Mouse (Mus musculus) C3H10T1/2 (cell line): Measurements from ENCODE around the gene Nudt16l1. TPM values are rescaled to one million over a fixed set of nuclear protein-coding genes. Genes with fewer than 3 reads are reported as not detected.

ENCODE experiments used
- polyA plus RNA-seq, 2 experiments: library from polyadenylated mRNA; unstranded; fragments of >200 nt; fragmentation: generic; extraction: Trizol; gene quantifications; one replicate each; pipeline ENCODE4 v1.2.1; 2012; ENCODE audit warnings: missing spikeins in 2 of 2

Gene Nudt16l1
- 10 to 100 TPM; 61.2 to 88.2 TPM for polyA plus RNA-seq

DNA sequence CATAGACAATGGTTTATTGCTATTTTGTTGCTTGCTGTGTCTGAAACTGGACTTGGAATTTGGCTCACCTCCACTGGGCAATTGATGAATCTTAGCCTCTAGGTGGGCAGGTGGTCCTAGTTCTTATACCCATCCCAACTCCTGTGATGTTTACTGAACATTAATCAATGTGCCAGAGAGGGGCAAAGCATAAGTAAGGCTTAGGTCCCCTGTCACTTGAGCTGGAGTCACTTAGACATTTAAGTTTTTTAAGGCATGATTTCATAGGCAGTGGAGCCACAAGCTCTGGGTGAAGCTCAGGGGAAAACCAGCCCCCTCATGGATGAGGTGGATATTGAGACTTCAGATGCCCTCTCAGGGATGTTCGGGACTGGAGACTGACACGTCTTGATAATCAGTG, at the start of gene Nudt16l1:
Nudt16l1 (plus strand) TSS at position 301 of the 400 bp plus-strand sequence.

DNA sequence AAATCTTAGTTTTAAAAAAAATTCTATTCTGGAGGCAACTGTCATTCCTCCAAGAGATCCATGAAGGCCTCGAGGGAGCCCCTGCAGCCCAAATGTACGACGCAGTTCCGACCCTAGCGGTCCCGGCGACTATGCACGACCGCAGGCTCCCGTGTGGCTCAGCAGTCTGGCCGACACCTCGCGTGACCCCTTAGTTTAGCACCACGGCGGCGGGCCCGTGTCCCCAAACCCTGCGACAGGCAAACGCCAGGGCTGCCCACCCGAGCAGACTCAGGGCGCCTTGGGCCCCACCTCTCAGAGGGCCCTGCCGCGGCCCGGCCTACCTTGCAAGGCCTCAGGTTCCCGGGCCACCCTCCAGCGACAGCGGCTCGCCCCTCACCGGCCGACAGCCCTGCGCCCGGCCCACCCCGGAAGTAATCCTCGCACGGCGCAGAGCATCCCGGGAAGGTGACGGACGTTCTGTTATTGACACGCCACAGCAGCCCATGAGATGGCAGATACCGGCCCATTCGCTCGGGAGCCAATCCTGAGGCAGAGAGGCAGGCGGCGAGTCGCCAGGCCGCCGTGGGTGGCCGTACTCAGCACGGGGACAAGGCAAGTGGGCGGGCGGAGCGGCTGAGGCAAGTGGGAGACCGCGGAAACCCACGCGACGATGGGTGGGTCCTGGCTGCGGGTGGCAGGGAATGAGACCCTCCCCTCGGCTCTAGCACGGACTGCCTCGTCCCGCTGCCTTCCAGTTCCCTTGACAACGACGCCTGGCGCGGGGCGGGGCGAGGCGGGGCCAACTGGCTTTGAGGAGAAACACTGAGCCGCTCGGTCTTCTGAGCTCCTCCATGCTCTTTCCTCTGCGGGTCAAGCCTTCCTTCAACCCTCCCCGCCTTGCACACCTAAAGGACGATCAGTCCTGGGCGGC, 25.5 kb downstream of the Nudt16l1 start, which contains the start of gene Anks3:
Anks3 (minus strand) TSS at position 409 of the 913 bp plus-strand sequence.

Other genes starting within 250 kb of the Nudt16l1 start
- 10 to 100 TPM; 43.3 to 45.4 TPM for gene Nmral1, start 219.4 kb upstream of the Nudt16l1 start, polyA plus RNA-seq
- 10 to 100 TPM; 49.6 to 70.0 TPM for gene Hmox2, start 212.4 kb upstream of the Nudt16l1 start, polyA plus RNA-seq
- 10 to 100 TPM; 10.3 to 27.1 TPM for gene Cdip1, start 148.5 kb upstream of the Nudt16l1 start, polyA plus RNA-seq
- under 1 TPM in 1 of 2 experiments, not detected in 1; 0.33 TPM for gene 4930562C15Rik, start 103.3 kb upstream of the Nudt16l1 start, polyA plus RNA-seq
- 10 to 100 TPM; 44.1 to 52.2 TPM for gene Ubald1, start 58.4 kb upstream of the Nudt16l1 start, polyA plus RNA-seq
- 10 to 100 TPM; 23.3 to 82.4 TPM for gene Mgrn1, start 52.5 kb upstream of the Nudt16l1 start, polyA plus RNA-seq
- 10 to 100 TPM; 14.6 to 57.4 TPM for gene Anks3, start 25.4 kb downstream of the Nudt16l1 start, polyA plus RNA-seq
- gene Sept12, start 59.1 kb downstream of the Nudt16l1 start, polyA plus RNA-seq, result under 1 TPM; 0.02 to 0.38 TPM
- gene Smim22, start 68.5 kb downstream of the Nudt16l1 start, polyA plus RNA-seq, result not detected
- gene Rogdi, start 74.8 kb downstream of the Nudt16l1 start, polyA plus RNA-seq, result 10 to 100 TPM; 26.6 to 33.8 TPM
- gene Glyr1, start 111.1 kb downstream of the Nudt16l1 start, polyA plus RNA-seq, result 10 to 100 TPM in 1 of 2 experiments, 1 to 10 TPM in 1; 8.3 to 41.7 TPM
- 10 to 100 TPM in 1 of 2 experiments, 1 to 10 TPM in 1; 4.8 to 22.5 TPM for gene Ubn1, start 111.3 kb downstream of the Nudt16l1 start, polyA plus RNA-seq
- under 1 TPM in 1 of 2 experiments, not detected in 1; 0.98 TPM for gene Ppl, start 193.7 kb downstream of the Nudt16l1 start, polyA plus RNA-seq
- gene Sec14l5, start 208.3 kb downstream of the Nudt16l1 start, polyA plus RNA-seq, result under 1 TPM; 0.01 to 0.05 TPM